Mouse (Mus musculus) heart, adult 2 months (tissue): ENCODE measurements at regions not wholly inside any gene's neighbourhood (a gene's known extent, or its start where the extent isn't known, plus 50 kb on each side); places are given as distances from the start of the nearest gene placed in this dataset.

Experiments
- DNase-seq, 2 experiments: peaks; one replicate each; pipeline ENCODE4 v3.0.0; 2021
- H3K27ac ChIP-seq: fragments of 200-600 bp; 2 replicates; pipeline ENCODE4 v1.8.1; 2022
- H3K27me3 ChIP-seq: fragments of 200-500 bp; 2 replicates; pipeline ENCODE4 v1.6.1; 2012; ENCODE audit warnings: mild to moderate bottlenecking, low read length, inconsistent platforms, mixed read lengths; ENCODE audit not compliant: control insufficient read depth, insufficient read depth
- H3K36me3 ChIP-seq: fragments of 200-500 bp; 2 replicates; pipeline ENCODE4 v1.6.1; 2012; ENCODE audit warnings: low read length, inconsistent platforms; ENCODE audit not compliant: control insufficient read depth, insufficient read depth
- H3K4me1 ChIP-seq: fragments of 200-500 bp; 2 replicates; pipeline ENCODE4 v1.6.1; 2011; ENCODE audit warnings: low read length; ENCODE audit not compliant: control insufficient read depth, insufficient read depth
- H3K4me3 ChIP-seq: fragments of 200-600 bp; 2 replicates; pipeline ENCODE4 v1.8.1; 2022
- H3K79me2 ChIP-seq: fragments of 200-500 bp; replicated peaks from 2 replicates; pipeline ENCODE4 v1.6.1; 2012; ENCODE audit warnings: mild to moderate bottlenecking, inconsistent platforms, low read length, moderate library complexity, mixed read lengths; ENCODE audit not compliant: control insufficient read depth, insufficient read depth
- H3K9ac ChIP-seq: fragments of 200-500 bp; 2 replicates; pipeline ENCODE4 v1.6.1; 2012; ENCODE audit warnings: low read depth, mild to moderate bottlenecking, control low read depth, inconsistent platforms, low read length, mixed read lengths
- CTCF ChIP-seq: fragments of 200-600 bp; IDR thresholded peaks from 2 replicates; pipeline ENCODE4 v1.8.1; 2022; ENCODE audit warnings: antibody characterized with exemption, mild to moderate bottlenecking, moderate library complexity
- EP300 ChIP-seq: fragments of 200-500 bp; IDR thresholded peaks from 2 replicates; pipeline ENCODE4 v1.6.1; 2011; ENCODE audit warnings: low read depth, low read length, control low read depth; ENCODE audit not compliant: insufficient read depth
- POLR2A ChIP-seq: fragments of 200-500 bp; IDR thresholded peaks from 2 replicates; pipeline ENCODE4 v1.6.1; 2011; ENCODE audit warnings: mild to moderate bottlenecking, low read depth, low read length, control low read depth; ENCODE audit not compliant: insufficient read depth
- WGBS: fragments of 180-500 bp; shearing (Covaris S2); methylation state at CpG from one replicate; pipeline ENCODE4 v1.1.7; 2018; 5-methylcytosine and 5-hydroxymethylcytosine counted together
- intact Hi-C: fragments of 180-260 bp; cut with DNase I; formaldehyde crosslinking; loops from one replicate; pipeline ENCODE4 v1.15.1; 2025

GRCm38 (mm10) chr8:26713836-26714235, 263.3 kb upstream of the Zfp703 start:
- Histone ChIP-seq H3K79me2 (no peaks in the 10 kb centered on the region), H3K27ac (no peak overlapping the region), H3K36me3 (no peaks in the 10 kb centered on the region), H3K27me3 (no peaks in the 10 kb centered on the region; the same call in 1 of the 2 replicates), H3K9ac (no peak overlapping the region), H3K4me3 (no peak overlapping the region), H3K4me1 (no peaks in the 10 kb centered on the region)
- TF ChIP-seq EP300 (0 out of 2 replicates have a peak, but pooled peaks have one; percentile 39), CTCF (no peak), POLR2A (no peak)
- intact Hi-C loops, result no loop called here
- WGBS, result 58% methylated on average over 8 of the region's 8 CpGs
- peak; percentile 36 to 53 for DNase-seq

- no peak overlapping the region for H3K9ac ChIP-seq
- H3K27ac ChIP-seq, result no peak overlapping the region
- no peaks in the 10 kb centered on the region for H3K27me3 ChIP-seq
- DNase-seq, result no peak
- intact Hi-C loops, result no loop called here
- H3K79me2 ChIP-seq, result no peaks in the 10 kb centered on the region
- H3K4me3 ChIP-seq, result no peak overlapping the region
- no peaks in the 10 kb centered on the region for H3K4me1 ChIP-seq
- no peak for TF ChIP-seq CTCF
- no peak for TF ChIP-seq EP300
- no peak for TF ChIP-seq POLR2A
- no peaks in the 10 kb centered on the region for H3K36me3 ChIP-seq
- WGBS, result 91% methylated on average over 3 of the region's 3 CpGs
Observed at GRCm38 (mm10) chr8:26714714-26715113, 262.4 kb upstream of the Zfp703 start.

GRCm38 (mm10) chr8:26718409-26719355, 258.4 kb upstream of the Zfp703 start:
- 70% methylated on average over 11 of the region's 11 CpGs for WGBS
- Histone ChIP-seq H3K36me3 (no peaks in the 10 kb centered on the region), H3K79me2 (no peaks in the 10 kb centered on the region), H3K4me3 (no peak overlapping the region), H3K9ac (no peak overlapping the region), H3K27ac (no peak overlapping the region), H3K4me1 (no peaks in the 10 kb centered on the region), H3K27me3 (no peaks in the 10 kb centered on the region)
- no peak for DNase-seq
- TF ChIP-seq CTCF (no peak), EP300 (no peak), POLR2A (no peak)
- intact Hi-C loops, result no loop called here

GRCm38 (mm10) chr8:26722766-26723165, 254.4 kb upstream of the Zfp703 start:
- H3K79me2 ChIP-seq, result no peaks in the 10 kb centered on the region
- DNase-seq, result no peak
- intact Hi-C loops, result no loop called here
- H3K4me3 ChIP-seq, result no peak overlapping the region
- no peaks in the 10 kb centered on the region for H3K4me1 ChIP-seq
- H3K27ac ChIP-seq, result no peak overlapping the region
- no peak overlapping the region for H3K9ac ChIP-seq
- H3K27me3 ChIP-seq, result no peaks in the 10 kb centered on the region
- TF ChIP-seq CTCF (no peak), EP300 (no peak), POLR2A (no peak)
- 37% methylated on average over 3 of the region's 3 CpGs for WGBS
- no peaks in the 10 kb centered on the region for H3K36me3 ChIP-seq

- H3K27ac ChIP-seq, result no peak overlapping the region
- 62% methylated on average over 5 of the region's 5 CpGs for whole genome bisulfite sequencing
- H3K27me3 ChIP-seq, result no peaks in the 10 kb centered on the region
- no peak for TF ChIP-seq CTCF
- H3K36me3 ChIP-seq, result no peaks in the 10 kb centered on the region
- H3K79me2 ChIP-seq, result no peaks in the 10 kb centered on the region
- H3K9ac ChIP-seq, result no peak overlapping the region
- intact Hi-C loops, result no loop called here
- no peak overlapping the region for H3K4me3 ChIP-seq
- H3K4me1 ChIP-seq, result no peaks in the 10 kb centered on the region
- DNase-seq, result no peak
Observed at GRCm38 (mm10) chr8:26724628-26725027, 252.5 kb upstream of the Zfp703 start.

- H3K36me3 ChIP-seq, result no peaks in the 10 kb centered on the region
- intact Hi-C loops, result no loop called here
Observed at GRCm38 (mm10) chr8:26725521-26725920, 251.6 kb upstream of the Zfp703 start.

More at GRCm38 (mm10) chr8:26725521-26725920, 251.6 kb upstream of the Zfp703 start:
- 57% methylated on average over 7 of the region's 7 CpGs for WGBS
- TF ChIP-seq POLR2A, result no peak
- no peak for TF ChIP-seq EP300
- no peak for TF ChIP-seq CTCF
- no peaks in the 10 kb centered on the region for H3K79me2 ChIP-seq
- H3K4me1 ChIP-seq, result no peaks in the 10 kb centered on the region
- no peak for DNase-seq
- H3K27me3 ChIP-seq, result no peaks in the 10 kb centered on the region
- no peak overlapping the region for H3K27ac ChIP-seq
- no peak overlapping the region for H3K9ac ChIP-seq
- H3K4me3 ChIP-seq, result no peak overlapping the region
